Mouse (Mus musculus): ENCODE results near the gene Arhgap25. TPM values are rescaled to one million over a fixed set of nuclear protein-coding genes. Genes with fewer than 3 reads are reported as not detected.
"Not testable (repeated sequence)": the region's sequence is repeated elsewhere in the genome, so short reads cannot be mapped to it uniquely, and the experiment has no call there.

Arhgap25 gene
- total and polyA plus RNA-seq, 3 experiments, result 3.4 to 5.2 TPM; not detected in 1

DNA sequence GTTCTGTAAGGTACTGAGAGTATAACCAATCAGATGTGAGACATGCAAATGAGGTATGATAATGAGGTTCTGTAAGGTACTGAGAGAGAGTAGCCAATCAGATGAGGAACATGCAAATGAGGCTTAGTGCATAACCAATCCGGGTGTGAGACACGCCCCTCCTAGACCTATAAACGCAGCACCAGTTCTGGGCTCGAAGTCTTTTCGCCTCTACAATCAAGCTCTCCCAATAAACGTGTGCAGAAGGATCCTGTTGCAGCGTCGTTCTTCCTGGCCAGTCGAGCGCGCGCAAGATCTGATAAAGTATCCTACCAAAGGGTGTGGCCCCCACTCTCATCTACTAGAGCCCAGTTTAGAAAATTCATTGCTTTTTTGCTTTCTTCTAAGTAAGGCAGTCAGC lies 63.0 kb downstream of the Arhgap25 start:
- TF ChIP-seq TBP (IDR thresholded peaks at IDR 0.05; ENCODE audit: low read depth, low read length) (peak; percentile 74; the same call in 1 of the 2 replicates), POLR2A (IDR thresholded peaks at IDR 0.05; ENCODE audit: control insufficient read depth in 1 of 2, insufficient read depth in 1 of 2, low read depth in 1 of 2, low read length in 2 of 2, poor library complexity in 1 of 2) (peak in 1 of 2 experiments; percentile 48; a peak in 1 of 4 replicates)
- H3K9me3 ChIP-seq (replicated peaks; ENCODE audit: insufficient read depth, low read length); H3K4me1 ChIP-seq (ENCODE audit: control insufficient read depth in 1 of 2, insufficient read depth in 2 of 2, low read length in 2 of 2); H3K27me3 ChIP-seq (ENCODE audit: control insufficient read depth in 1 of 2, insufficient read depth in 2 of 2, low read length in 2 of 2); H3K9ac ChIP-seq (ENCODE audit: control insufficient read depth, low read depth, low read length, poor library complexity, severe bottlenecking); H3K36me3 ChIP-seq (ENCODE audit: control insufficient read depth in 1 of 2, insufficient read depth in 2 of 2, low read length in 2 of 2); H3K4me3 ChIP-seq (ENCODE audit: control insufficient read depth in 1 of 2, insufficient read depth in 1 of 2, low read depth in 2 of 2, low read length in 2 of 2); H3K79me2 ChIP-seq (ENCODE audit: control insufficient read depth, insufficient read depth, low read length, poor library complexity): not testable (repeated sequence)
- peak; percentile 52 for DNase-seq (ENCODE audit: low read depth, low spot score)
- peak overlapping the region; percentile 6; the same call in 1 of the 2 replicates for H3K27ac ChIP-seq (ENCODE audit: control insufficient read depth, low read depth, low read length)

GRCm38 (mm10) chr6:87468372-87468771 lies 64.7 kb downstream of the Arhgap25 start:
- no peak for TF ChIP-seq SIN3A (IDR thresholded peaks at IDR 0.05; ENCODE audit: low read length)
- TF ChIP-seq CTCF (IDR thresholded peaks at IDR 0.05 in 2 of 3, conservative IDR thresholded peaks at IDR 0.05 in 1 of 3; ENCODE audit: control insufficient read depth in 1 of 3, insufficient read depth in 1 of 3, low read depth in 2 of 3, low read length in 3 of 3, poor library complexity in 1 of 3, severe bottlenecking in 1 of 3), result no peak
- TF ChIP-seq E2F4 (IDR thresholded peaks at IDR 0.05; ENCODE audit: borderline replicate concordance, low read depth, low read length), result no peak
- TF ChIP-seq MYC (IDR thresholded peaks at IDR 0.05; ENCODE audit: low read depth, low read length), result no peak
- no peak overlapping the region for H3K4me3 ChIP-seq (ENCODE audit: control insufficient read depth in 1 of 2, insufficient read depth in 1 of 2, low read depth in 2 of 2, low read length in 2 of 2)
- H3K9ac ChIP-seq (ENCODE audit: control insufficient read depth, low read depth, low read length, poor library complexity, severe bottlenecking), result no peak overlapping the region
- H3K79me2 ChIP-seq (ENCODE audit: control insufficient read depth, insufficient read depth, low read length, poor library complexity), result no peaks in the 10 kb centered on the region
- H3K27me3 ChIP-seq (ENCODE audit: control insufficient read depth in 1 of 2, insufficient read depth in 2 of 2, low read length in 2 of 2), result no peaks in the 10 kb centered on the region
- H3K36me3 ChIP-seq (ENCODE audit: control insufficient read depth in 1 of 2, insufficient read depth in 2 of 2, low read length in 2 of 2), result peaks cover 0 to 3% of the 10 kb centered on the region in 2 experiments; a peak in 2 of 4 replicates
- H3K4me1 ChIP-seq (ENCODE audit: control insufficient read depth in 1 of 2, insufficient read depth in 2 of 2, low read length in 2 of 2), result peaks cover 0 to 4% of the 10 kb centered on the region in 2 experiments; a peak in 2 of 4 replicates
- H3K27ac ChIP-seq (ENCODE audit: control insufficient read depth, low read depth, low read length), result no peak overlapping the region
- no peak for DNase-seq (ENCODE audit: low read depth, low spot score)
- no peaks in the 10 kb centered on the region for H3K9me3 ChIP-seq (replicated peaks; ENCODE audit: insufficient read depth, low read length)

GRCm38 (mm10) chr6:87467373-87467772 lies 65.7 kb downstream of the Arhgap25 start:
- Histone ChIP-seq H3K9me3 (replicated peaks; ENCODE audit: insufficient read depth, low read length) (no peaks in the 10 kb centered on the region), H3K27ac (ENCODE audit: control insufficient read depth, low read depth, low read length) (no peak overlapping the region), H3K4me1 (ENCODE audit: control insufficient read depth in 1 of 2, insufficient read depth in 2 of 2, low read length in 2 of 2) (peaks cover 0 to 4% of the 10 kb centered on the region in 2 experiments; a peak in 2 of 4 replicates), H3K4me3 (ENCODE audit: control insufficient read depth in 1 of 2, insufficient read depth in 1 of 2, low read depth in 2 of 2, low read length in 2 of 2) (no peak overlapping the region), H3K79me2 (ENCODE audit: control insufficient read depth, insufficient read depth, low read length, poor library complexity) (no peaks in the 10 kb centered on the region), H3K9ac (ENCODE audit: control insufficient read depth, low read depth, low read length, poor library complexity, severe bottlenecking) (no peak overlapping the region), H3K27me3 (ENCODE audit: control insufficient read depth in 1 of 2, insufficient read depth in 2 of 2, low read length in 2 of 2) (no peaks in the 10 kb centered on the region), H3K36me3 (ENCODE audit: control insufficient read depth in 1 of 2, insufficient read depth in 2 of 2, low read length in 2 of 2) (peaks cover 0 to 3% of the 10 kb centered on the region in 2 experiments; a peak in 2 of 4 replicates)
- TF ChIP-seq NRF1 (IDR thresholded peaks at IDR 0.05; ENCODE audit: insufficient read depth, low read depth, low read length, poor library complexity, severe bottlenecking) (no peak), ZKSCAN1 (IDR thresholded peaks at IDR 0.05; ENCODE audit: low read depth, low read length) (peak; percentile 53; the same call in 1 of the 2 replicates)
- no peak for DNase-seq (ENCODE audit: low read depth, low spot score)

DNA sequence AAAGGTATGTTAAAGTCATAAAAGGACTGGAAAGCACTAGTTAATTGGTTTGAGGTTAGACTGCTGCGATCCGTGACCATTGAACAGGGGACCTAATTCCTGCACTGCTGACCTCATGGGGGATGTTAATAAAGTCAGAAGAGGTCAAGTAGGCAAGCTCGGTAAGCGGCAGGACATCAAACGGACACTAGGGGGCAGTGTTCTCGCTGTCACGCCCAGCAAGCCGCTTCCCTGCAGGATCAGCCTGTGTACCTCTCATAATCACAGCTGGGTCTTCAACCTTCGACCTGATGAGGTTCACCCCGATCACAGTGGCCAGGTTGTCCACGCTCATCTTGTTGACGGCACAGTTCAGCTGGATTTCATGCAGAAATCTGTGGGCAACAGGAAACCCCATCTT lies 66.8 kb downstream of the Arhgap25 start:
- Histone ChIP-seq H3K27ac (ENCODE audit: control insufficient read depth, low read depth, low read length) (no peak overlapping the region), H3K4me3 (ENCODE audit: control insufficient read depth in 1 of 2, insufficient read depth in 1 of 2, low read depth in 2 of 2, low read length in 2 of 2) (no peak overlapping the region), H3K4me1 (ENCODE audit: control insufficient read depth in 1 of 2, insufficient read depth in 2 of 2, low read length in 2 of 2) (peaks cover 0 to 4% of the 10 kb centered on the region in 2 experiments; a peak in 2 of 4 replicates), H3K27me3 (ENCODE audit: control insufficient read depth in 1 of 2, insufficient read depth in 2 of 2, low read length in 2 of 2) (no peaks in the 10 kb centered on the region), H3K9ac (ENCODE audit: control insufficient read depth, low read depth, low read length, poor library complexity, severe bottlenecking) (no peak overlapping the region), H3K79me2 (ENCODE audit: control insufficient read depth, insufficient read depth, low read length, poor library complexity) (no peaks in the 10 kb centered on the region), H3K9me3 (replicated peaks; ENCODE audit: insufficient read depth, low read length) (no peaks in the 10 kb centered on the region), H3K36me3 (ENCODE audit: control insufficient read depth in 1 of 2, insufficient read depth in 2 of 2, low read length in 2 of 2) (peaks cover 0 to 3% of the 10 kb centered on the region in 2 experiments; a peak in 2 of 4 replicates)
- TF ChIP-seq CTCF (IDR thresholded peaks at IDR 0.05 in 2 of 3, conservative IDR thresholded peaks at IDR 0.05 in 1 of 3; ENCODE audit: control insufficient read depth in 1 of 3, insufficient read depth in 1 of 3, low read depth in 2 of 3, low read length in 3 of 3, poor library complexity in 1 of 3, severe bottlenecking in 1 of 3) (peak; percentile 86 to 96 (median 94)), USF2 (IDR thresholded peaks at IDR 0.05; ENCODE audit: borderline replicate concordance in 1 of 2, insufficient read depth in 1 of 2, low read depth in 1 of 2, low read length in 2 of 2) (no peak), HCFC1 (IDR thresholded peaks at IDR 0.05; ENCODE audit: low read depth, low read length) (no peak), ZC3H11A (IDR thresholded peaks at IDR 0.05; ENCODE audit: low read depth, low read length) (peak; percentile 35), TAL1 (IDR thresholded peaks at IDR 0.05; ENCODE audit: low read length) (no peak), POLR2A (IDR thresholded peaks at IDR 0.05; ENCODE audit: control insufficient read depth in 1 of 2, insufficient read depth in 1 of 2, low read depth in 1 of 2, low read length in 2 of 2, poor library complexity in 1 of 2) (no peak), SMC3 (IDR thresholded peaks at IDR 0.05; ENCODE audit: low read depth, low read length) (peak; percentile 84), CHD2 (IDR thresholded peaks at IDR 0.05; ENCODE audit: low read length) (no peak), JUND (IDR thresholded peaks at IDR 0.05; ENCODE audit: low read depth, low read length) (no peak), UBTF (IDR thresholded peaks at IDR 0.05; ENCODE audit: borderline replicate concordance, insufficient read depth, low read depth, low read length) (no peak), RCOR1 (IDR thresholded peaks at IDR 0.05; ENCODE audit: low read depth, low read length) (no peak), RAD21 (IDR thresholded peaks at IDR 0.05; ENCODE audit: low read depth, low read length) (peak; percentile 64), KAT2A (conservative IDR thresholded peaks at IDR 0.05; ENCODE audit: low read depth, low read length) (no peak), TBP (IDR thresholded peaks at IDR 0.05; ENCODE audit: low read depth, low read length) (no peak)
- DNase-seq (ENCODE audit: low read depth, low spot score), result peak; percentile 76

All from MEL (cell line).